Mouse (Mus musculus): ENCODE data around the gene Gabbr2. TPM values are rescaled to one million over a fixed set of nuclear protein-coding genes. Genes with fewer than 3 reads are reported as not detected.

The Gabbr2 gene
- polyA plus RNA-seq, 1 experiment = not detected

GRCm38 (mm10) chr4:46718624-46719023 lies 273.0 kb downstream of the Gabbr2 start:
- Histone ChIP-seq H3K4me1 (ENCODE audit: control insufficient read depth, insufficient read depth, low read length) (no peaks in the 10 kb centered on the region), H3K9ac (ENCODE audit: low read depth, poor library complexity, severe bottlenecking) (no peak overlapping the region), H3K27me3 (ENCODE audit: control insufficient read depth, insufficient read depth, low read length, poor library complexity, severe bottlenecking) (no peaks in the 10 kb centered on the region), H3K9me3 (replicated peaks; ENCODE audit: control insufficient read depth, insufficient read depth, low read length, poor library complexity, severe bottlenecking) (no peaks in the 10 kb centered on the region), H3K36me3 (ENCODE audit: control insufficient read depth, insufficient read depth, low read length, poor library complexity, severe bottlenecking) (no peaks in the 10 kb centered on the region), H3K4me3 (ENCODE audit: low read depth, low read length) (no peak overlapping the region), H3K27ac (ENCODE audit: insufficient read depth, low read length) (no peak overlapping the region)
- no peak for TF ChIP-seq CTCF (IDR thresholded peaks at IDR 0.05; ENCODE audit: low read depth, low read length)
- no peak for TF ChIP-seq EP300 (IDR thresholded peaks at IDR 0.05; ENCODE audit: insufficient read depth, low read depth, low read length)
- no peak for TF ChIP-seq POLR2A (IDR thresholded peaks at IDR 0.05; ENCODE audit: insufficient read depth, low read length)

- TF ChIP-seq EP300 (IDR thresholded peaks at IDR 0.05; ENCODE audit: insufficient read depth, low read depth, low read length) = no peak
- TF ChIP-seq CTCF (IDR thresholded peaks at IDR 0.05; ENCODE audit: low read depth, low read length) = no peak
- no peak for TF ChIP-seq POLR2A (IDR thresholded peaks at IDR 0.05; ENCODE audit: insufficient read depth, low read length)
- H3K27ac ChIP-seq (ENCODE audit: insufficient read depth, low read length) = no peak overlapping the region
- no peaks in the 10 kb centered on the region for H3K9me3 ChIP-seq (replicated peaks; ENCODE audit: control insufficient read depth, insufficient read depth, low read length, poor library complexity, severe bottlenecking)
- no peaks in the 10 kb centered on the region for H3K27me3 ChIP-seq (ENCODE audit: control insufficient read depth, insufficient read depth, low read length, poor library complexity, severe bottlenecking)
- no peak overlapping the region for H3K9ac ChIP-seq (ENCODE audit: low read depth, poor library complexity, severe bottlenecking)
- H3K4me3 ChIP-seq (ENCODE audit: low read depth, low read length) = no peak overlapping the region
- H3K36me3 ChIP-seq (ENCODE audit: control insufficient read depth, insufficient read depth, low read length, poor library complexity, severe bottlenecking) = no peaks in the 10 kb centered on the region
- H3K4me1 ChIP-seq (ENCODE audit: control insufficient read depth, insufficient read depth, low read length) = no peaks in the 10 kb centered on the region
Measured at GRCm38 (mm10) chr4:46717156-46717555, 274.5 kb downstream of the Gabbr2 start.

- Histone ChIP-seq H3K36me3 (ENCODE audit: control insufficient read depth, insufficient read depth, low read length, poor library complexity, severe bottlenecking) (no peaks in the 10 kb centered on the region), H3K9me3 (replicated peaks; ENCODE audit: control insufficient read depth, insufficient read depth, low read length, poor library complexity, severe bottlenecking) (no peaks in the 10 kb centered on the region), H3K4me3 (ENCODE audit: low read depth, low read length) (no peak overlapping the region), H3K27ac (ENCODE audit: insufficient read depth, low read length) (no peak overlapping the region), H3K27me3 (ENCODE audit: control insufficient read depth, insufficient read depth, low read length, poor library complexity, severe bottlenecking) (no peaks in the 10 kb centered on the region), H3K4me1 (ENCODE audit: control insufficient read depth, insufficient read depth, low read length) (no peaks in the 10 kb centered on the region), H3K9ac (ENCODE audit: low read depth, poor library complexity, severe bottlenecking) (no peak overlapping the region)
- no peak for TF ChIP-seq POLR2A (IDR thresholded peaks at IDR 0.05; ENCODE audit: insufficient read depth, low read length)
Measured at GRCm38 (mm10) chr4:46716361-46716760, 275.3 kb downstream of the Gabbr2 start.

- no peak overlapping the region for H3K27ac ChIP-seq (ENCODE audit: insufficient read depth, low read length)
- TF ChIP-seq EP300 (IDR thresholded peaks at IDR 0.05; ENCODE audit: insufficient read depth, low read depth, low read length) = no peak
- TF ChIP-seq POLR2A (IDR thresholded peaks at IDR 0.05; ENCODE audit: insufficient read depth, low read length) = no peak
- TF ChIP-seq CTCF (IDR thresholded peaks at IDR 0.05; ENCODE audit: low read depth, low read length) = no peak
- no peak overlapping the region for H3K4me3 ChIP-seq (ENCODE audit: low read depth, low read length)
- no peaks in the 10 kb centered on the region for H3K27me3 ChIP-seq (ENCODE audit: control insufficient read depth, insufficient read depth, low read length, poor library complexity, severe bottlenecking)
- no peak overlapping the region for H3K9ac ChIP-seq (ENCODE audit: low read depth, poor library complexity, severe bottlenecking)
- H3K4me1 ChIP-seq (ENCODE audit: control insufficient read depth, insufficient read depth, low read length) = no peaks in the 10 kb centered on the region
- H3K36me3 ChIP-seq (ENCODE audit: control insufficient read depth, insufficient read depth, low read length, poor library complexity, severe bottlenecking) = no peaks in the 10 kb centered on the region
- no peaks in the 10 kb centered on the region for H3K9me3 ChIP-seq (replicated peaks; ENCODE audit: control insufficient read depth, insufficient read depth, low read length, poor library complexity, severe bottlenecking)
Measured at GRCm38 (mm10) chr4:46710523-46710922, 281.1 kb downstream of the Gabbr2 start.

- no peak overlapping the region for H3K9ac ChIP-seq (ENCODE audit: low read depth, poor library complexity, severe bottlenecking)
- H3K27ac ChIP-seq (ENCODE audit: insufficient read depth, low read length) = no peak overlapping the region
- H3K9me3 ChIP-seq (replicated peaks; ENCODE audit: control insufficient read depth, insufficient read depth, low read length, poor library complexity, severe bottlenecking) = no peaks in the 10 kb centered on the region
- H3K4me1 ChIP-seq (ENCODE audit: control insufficient read depth, insufficient read depth, low read length) = no peaks in the 10 kb centered on the region
- TF ChIP-seq EP300 (IDR thresholded peaks at IDR 0.05; ENCODE audit: insufficient read depth, low read depth, low read length) (no peak), POLR2A (IDR thresholded peaks at IDR 0.05; ENCODE audit: insufficient read depth, low read length) (no peak), CTCF (IDR thresholded peaks at IDR 0.05; ENCODE audit: low read depth, low read length) (no peak)
- no peak overlapping the region for H3K4me3 ChIP-seq (ENCODE audit: low read depth, low read length)
- H3K27me3 ChIP-seq (ENCODE audit: control insufficient read depth, insufficient read depth, low read length, poor library complexity, severe bottlenecking) = no peaks in the 10 kb centered on the region
- H3K36me3 ChIP-seq (ENCODE audit: control insufficient read depth, insufficient read depth, low read length, poor library complexity, severe bottlenecking) = no peaks in the 10 kb centered on the region
Measured at GRCm38 (mm10) chr4:46710018-46710417, 281.7 kb downstream of the Gabbr2 start.

- no peaks in the 10 kb centered on the region for H3K9me3 ChIP-seq (replicated peaks; ENCODE audit: control insufficient read depth, insufficient read depth, low read length, poor library complexity, severe bottlenecking)
- TF ChIP-seq CTCF (IDR thresholded peaks at IDR 0.05; ENCODE audit: low read depth, low read length) (no peak), EP300 (IDR thresholded peaks at IDR 0.05; ENCODE audit: insufficient read depth, low read depth, low read length) (no peak), POLR2A (IDR thresholded peaks at IDR 0.05; ENCODE audit: insufficient read depth, low read length) (no peak)
- H3K4me3 ChIP-seq (ENCODE audit: low read depth, low read length) = no peak overlapping the region
- H3K27me3 ChIP-seq (ENCODE audit: control insufficient read depth, insufficient read depth, low read length, poor library complexity, severe bottlenecking) = no peaks in the 10 kb centered on the region
- H3K36me3 ChIP-seq (ENCODE audit: control insufficient read depth, insufficient read depth, low read length, poor library complexity, severe bottlenecking) = no peaks in the 10 kb centered on the region
- no peak overlapping the region for H3K9ac ChIP-seq (ENCODE audit: low read depth, poor library complexity, severe bottlenecking)
- H3K4me1 ChIP-seq (ENCODE audit: control insufficient read depth, insufficient read depth, low read length) = no peaks in the 10 kb centered on the region
- no peak overlapping the region for H3K27ac ChIP-seq (ENCODE audit: insufficient read depth, low read length)
Measured at GRCm38 (mm10) chr4:46709492-46709891, 282.2 kb downstream of the Gabbr2 start.

All from ES-Bruce4 (cell line).